Mouse (Mus musculus): ENCODE results near the gene Idh3b.

The Idh3b gene

GRCm38 (mm10) chr2:130283854-130284654 is at the start of gene Idh3b:
Idh3b (minus strand) TSS chr2:130284547.
- DNase-seq (ENCODE audit: low read depth, low spot score) = peak; percentile 82

- no peak for DNase-seq (ENCODE audit: low read depth, low spot score)
Measured at GRCm38 (mm10) chr2:130329502-130329901, 45.2 kb upstream of the Idh3b start.

- no peak for DNase-seq (ENCODE audit: low read depth, low spot score)
Measured at GRCm38 (mm10) chr2:130327057-130327456, 42.7 kb upstream of the Idh3b start.

GRCm38 (mm10) chr2:130303014-130303413 is 18.7 kb upstream of the Idh3b start:
- DNase-seq (ENCODE audit: low read depth, low spot score) = no peak

GRCm38 (mm10) chr2:130297580-130297979 is 13.2 kb upstream of the Idh3b start:
- no peak for DNase-seq (ENCODE audit: low read depth, low spot score)

GRCm38 (mm10) chr2:130296134-130296745 is 11.9 kb upstream of the Idh3b start:
- DNase-seq (ENCODE audit: low read depth, low spot score) = no peak

GRCm38 (mm10) chr2:130295331-130296133 is 11.2 kb upstream of the Idh3b start:
- no peak for DNase-seq (ENCODE audit: low read depth, low spot score)

GRCm38 (mm10) chr2:130294936-130295277 is 10.6 kb upstream of the Idh3b start, which contains the start of gene Ebf4:
Ebf4 (plus strand) TSS chr2:130295169.
- peak; percentile 48 for DNase-seq (ENCODE audit: low read depth, low spot score)

- DNase-seq (ENCODE audit: low read depth, low spot score) = no peak
Measured at GRCm38 (mm10) chr2:130294218-130294935, 10.0 kb upstream of the Idh3b start.

- DNase-seq (ENCODE audit: low read depth, low spot score) = no peak
Measured at GRCm38 (mm10) chr2:130293486-130293885, 9.1 kb upstream of the Idh3b start.

- no peak for DNase-seq (ENCODE audit: low read depth, low spot score)
Measured at GRCm38 (mm10) chr2:130293009-130293408, 8.7 kb upstream of the Idh3b start.

- DNase-seq (ENCODE audit: low read depth, low spot score) = peak; percentile 75
Measured at GRCm38 (mm10) chr2:130291434-130291833, 7.1 kb upstream of the Idh3b start.

- DNase-seq (ENCODE audit: low read depth, low spot score) = no peak
Measured at GRCm38 (mm10) chr2:130289086-130289485, 4.7 kb upstream of the Idh3b start.

GRCm38 (mm10) chr2:130280818-130281217 is 3.5 kb downstream of the Idh3b start:
- DNase-seq (ENCODE audit: low read depth, low spot score) = no peak

- DNase-seq (ENCODE audit: low read depth, low spot score) = no peak
Measured at GRCm38 (mm10) chr2:130280224-130280623, 4.1 kb downstream of the Idh3b start.

- no peak for DNase-seq (ENCODE audit: low read depth, low spot score)
Measured at GRCm38 (mm10) chr2:130279600-130280091, 4.7 kb downstream of the Idh3b start.

GRCm38 (mm10) chr2:130275649-130276048 is 8.7 kb downstream of the Idh3b start:
- peak; percentile 77 for DNase-seq (ENCODE audit: low read depth, low spot score)

GRCm38 (mm10) chr2:130274862-130275261 is 9.5 kb downstream of the Idh3b start:
- no peak for DNase-seq (ENCODE audit: low read depth, low spot score)

- peak; percentile 99 for DNase-seq (ENCODE audit: low read depth, low spot score)
Measured at GRCm38 (mm10) chr2:130274149-130274861, 10.0 kb downstream of the Idh3b start, which contains the start of gene Nop56. Nop56 (plus strand) TSS chr2:130274430.

- no peak for DNase-seq (ENCODE audit: low read depth, low spot score)
Measured at GRCm38 (mm10) chr2:130273732-130274131, 10.6 kb downstream of the Idh3b start.

- no peak for DNase-seq (ENCODE audit: low read depth, low spot score)
Measured at GRCm38 (mm10) chr2:130268074-130268473, 16.3 kb downstream of the Idh3b start.
